Mouse (Mus musculus) olfactory bulb, adult 2 months (tissue): ENCODE measurements at regions not wholly inside any gene's neighbourhood (a gene's known extent, or its start where the extent isn't known, plus 50 kb on each side); places are given as distances from the start of the nearest gene placed in this dataset.

Experiments
- CTCF ChIP-seq: fragments of 200-500 bp; IDR thresholded peaks from 2 replicates; pipeline ENCODE4 v1.5.1; 2012; ENCODE audit warnings: low read depth, mild to moderate bottlenecking, low read length, moderate library complexity; ENCODE audit not compliant: insufficient read depth
- POLR2A ChIP-seq: fragments of 200-500 bp; IDR thresholded peaks from 2 replicates; pipeline ENCODE4 v1.6.1; 2012; ENCODE audit warnings: mild to moderate bottlenecking, low read depth, low read length, moderate library complexity; ENCODE audit not compliant: insufficient read depth

DNA sequence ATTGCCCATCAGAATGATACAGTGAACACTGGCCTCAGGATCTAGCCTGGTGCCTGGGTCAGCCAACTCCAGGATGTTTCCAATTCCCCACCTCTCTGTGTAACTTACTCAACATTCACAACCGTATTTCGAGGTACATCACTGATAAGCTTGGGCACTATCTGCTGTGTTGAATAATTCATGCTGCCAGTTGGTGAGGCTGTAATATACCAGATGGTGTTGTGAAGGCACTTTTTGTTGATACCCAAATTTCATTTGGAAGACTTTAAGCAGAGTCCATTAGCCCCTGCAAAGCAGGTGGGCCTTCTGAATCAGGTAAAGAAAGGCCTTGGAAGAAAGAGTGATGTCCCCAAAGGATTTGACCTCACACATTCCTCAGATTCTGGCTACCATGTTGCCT lies 122.7 kb upstream of the Zfp746 start:
- no peak for TF ChIP-seq POLR2A
- no peak for TF ChIP-seq CTCF
